Mouse (Mus musculus): ENCODE results near the gene Npc2. TPM values are rescaled to one million over a fixed set of nuclear protein-coding genes. Genes with fewer than 3 reads are reported as not detected.

Npc2 gene
- 100 to 1,000 TPM in 1 of 2 experiments, 10 to 100 TPM in 1; 89.5 to 118 TPM for total RNA-seq (2023)

GRCm38 (mm10) chr12:84772726-84773441 is at the start of gene Npc2, which contains the start of gene Isca2:
Gene Npc2, minus strand, starts transcription at chr12:84773152.
Gene Isca2, plus strand, starts transcription at chr12:84773251.

Other genes starting within 250 kb of the Npc2 start
- gene Vsx2, start 203.4 kb downstream of the Npc2 start, total RNA-seq (2023), result not detected
- gene Abcd4, start 155.7 kb downstream of the Npc2 start, total RNA-seq (2023), result 1 to 10 TPM; 7.2 to 7.8 TPM
- gene Vrtn, start 132.1 kb downstream of the Npc2 start, total RNA-seq (2023), result not detected
- gene Syndig1l, start 74.3 kb downstream of the Npc2 start, total RNA-seq (2023), result not detected
- 10 to 100 TPM; 37.7 to 46.0 TPM for gene Isca2, start 99 bp upstream of the Npc2 start, total RNA-seq (2023)
- under 1 TPM; 0.07 to 0.55 TPM for gene Ltbp2, start 103.4 kb upstream of the Npc2 start, total RNA-seq (2023)
- gene Fcf1, start 197.7 kb upstream of the Npc2 start, total RNA-seq (2023), result 10 to 100 TPM; 42.1 to 48.3 TPM
- 10 to 100 TPM; 35.3 to 39.6 TPM for gene Arel1, start 197.7 kb upstream of the Npc2 start, total RNA-seq (2023)
- 10 to 100 TPM; 29.8 to 34.5 TPM for gene Ylpm1, start 223.2 kb upstream of the Npc2 start, total RNA-seq (2023)

All from neutrophil, adult 59 days (primary cell).